Mouse (Mus musculus) granulocyte monocyte progenitor cell, adult 5-6 weeks (primary cell): ENCODE results near the gene Tbl2. TPM values are rescaled to one million over a fixed set of nuclear protein-coding genes. Genes with fewer than 3 reads are reported as not detected.

Experiments used
- ATAC-seq: replicated peaks from 2 replicates; pipeline ENCODE4 v1.8.0; 2016; ENCODE audit warnings: mild to moderate bottlenecking, moderate TSS enrichment, inconsistent platforms; ENCODE audit not compliant: poor library complexity, severe bottlenecking
- total RNA-seq, 2 experiments: library from RNA; stranded (forward) in 1 of 2; stranded (reverse) in 1 of 2; fragments of 200-712, 200-1000 nt in 1 of 2; fragments of >200 nt in 1 of 2; fragmentation: Nextera tagmentation in 1 of 2; gene quantifications; 2 replicates each; pipeline ENCODE4 v1.2.3; 2014 to 2017

The Tbl2 gene
- total RNA-seq, 2 experiments from 2014 or later, result 19.2 to 23.0 TPM

GRCm38 (mm10) chr5:135145955-135146354 lies 3.5 kb upstream of the Tbl2 start:
- no peak for ATAC-seq

- ATAC-seq, result no peak
These were observed 773 bp upstream of the Tbl2 start for GRCm38 (mm10) chr5:135148715-135149052.

- no peak for ATAC-seq
These were observed 342 bp downstream of the Tbl2 start for GRCm38 (mm10) chr5:135149820-135150178.

GRCm38 (mm10) chr5:135156496-135156895 lies 7.0 kb downstream of the Tbl2 start:
- no peak for ATAC-seq

GRCm38 (mm10) chr5:135161221-135161620 lies 11.8 kb downstream of the Tbl2 start:
- ATAC-seq, result peak; percentile 72

- ATAC-seq, result no peak
These were observed 12.2 kb downstream of the Tbl2 start for GRCm38 (mm10) chr5:135161650-135162049.

GRCm38 (mm10) chr5:135162361-135162760 lies 12.9 kb downstream of the Tbl2 start:
- ATAC-seq, result no peak

- no peak for ATAC-seq
These were observed 13.4 kb downstream of the Tbl2 start for GRCm38 (mm10) chr5:135162821-135163220.

- ATAC-seq, result no peak
These were observed 17.5 kb downstream of the Tbl2 start for GRCm38 (mm10) chr5:135166909-135167308.

GRCm38 (mm10) chr5:135167469-135167868 lies 18.0 kb downstream of the Tbl2 start:
- no peak for ATAC-seq

- peak; percentile 91 for ATAC-seq
These were observed 18.9 kb downstream of the Tbl2 start, which contains the start of gene Bcl7b for GRCm38 (mm10) chr5:135168063-135169062. Bcl7b (plus strand) TSS chr5:135168283.

- no peak for ATAC-seq
These were observed 20.0 kb downstream of the Tbl2 start for GRCm38 (mm10) chr5:135169479-135169878.

GRCm38 (mm10) chr5:135171688-135172220 lies 22.3 kb downstream of the Tbl2 start:
- no peak for ATAC-seq

GRCm38 (mm10) chr5:135172986-135173385 lies 23.5 kb downstream of the Tbl2 start:
- no peak for ATAC-seq

- no peak for ATAC-seq
These were observed 25.6 kb downstream of the Tbl2 start for GRCm38 (mm10) chr5:135175086-135175485.

GRCm38 (mm10) chr5:135178523-135178922 lies 29.1 kb downstream of the Tbl2 start:
- ATAC-seq, result no peak

- ATAC-seq, result no peak
These were observed 29.5 kb downstream of the Tbl2 start for GRCm38 (mm10) chr5:135178996-135179395.

- no peak for ATAC-seq
These were observed 30.2 kb downstream of the Tbl2 start for GRCm38 (mm10) chr5:135179616-135180015.

GRCm38 (mm10) chr5:135180796-135181195 lies 31.3 kb downstream of the Tbl2 start:
- no peak for ATAC-seq

- ATAC-seq, result no peak
These were observed 32.3 kb downstream of the Tbl2 start for GRCm38 (mm10) chr5:135181776-135182175.

GRCm38 (mm10) chr5:135183131-135183861 lies 33.8 kb downstream of the Tbl2 start:
- ATAC-seq, result no peak
